Mouse (Mus musculus): ENCODE measurements around the gene Fkbp14. TPM values are rescaled to one million over a fixed set of nuclear protein-coding genes. Genes with fewer than 3 reads are reported as not detected.
A peak's percentile ranks its signal among the peaks of the same experiment; 100 is the strongest.

Gene Fkbp14
- total RNA-seq (2014; rRNA removed) (4.6 and 5.0 TPM in 2 replicates), polyA plus RNA-seq (2012; rRNA removed) (2.0 and 2.4 TPM in 2 replicates)

DNA sequence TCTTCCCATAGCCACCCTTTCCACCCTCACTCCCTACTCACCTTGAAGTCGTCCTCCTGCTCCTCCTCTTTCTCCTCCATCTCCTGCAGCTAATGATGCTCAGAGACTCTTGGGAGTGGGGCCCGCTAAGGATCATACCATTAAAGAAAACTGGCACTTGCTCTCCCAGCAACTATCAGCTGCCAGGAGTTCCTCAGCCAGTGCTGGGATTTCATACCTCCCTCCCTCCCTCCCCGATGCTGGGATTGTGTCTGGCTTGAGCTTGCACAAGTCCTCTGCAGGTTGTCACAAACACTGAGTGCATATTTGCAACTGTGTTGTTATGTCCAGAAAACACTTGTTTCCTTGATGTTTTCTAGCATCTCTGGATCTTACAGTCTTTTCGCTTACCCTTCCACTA is at the start of gene Fkbp14:
Gene Fkbp14 (minus strand): TSS at position 101 of the 400 bp plus-strand sequence.
- WGBS: 74% methylated on average over 4 of the region's 4 CpGs
- Histone ChIP-seq H3K27me3 (ENCODE audit: control insufficient read depth, insufficient read depth, low read length) (no peaks in the 10 kb centered on the region), H3K27ac (replicated peaks; ENCODE audit: insufficient read depth, low read depth, low read length) (peak within 1 kb of the TSS; percentile 66), H3K79me2 (ENCODE audit: control insufficient read depth, insufficient read depth, low read length) (peaks cover 13% of the 10 kb centered on the region; the same call in 1 of the 2 replicates), H3K36me3 (ENCODE audit: control insufficient read depth, insufficient read depth, low read length) (no peaks in the 10 kb centered on the region), H3K4me3 (ENCODE audit: insufficient read depth, low read depth, low read length) (no peak within 1 kb of the TSS), H3K9ac (ENCODE audit: low read depth, low read length) (0 out of 2 replicates have a peak within 1 kb of the TSS, but pooled peaks have one; percentile 12), H3K4me1 (ENCODE audit: control insufficient read depth, insufficient read depth, low read length) (peaks cover 33% of the 10 kb centered on the region)
- TF ChIP-seq CTCF (IDR thresholded peaks at IDR 0.05; ENCODE audit: low read depth, low read length) (no peak), POLR2A (IDR thresholded peaks at IDR 0.05; ENCODE audit: extremely low read depth, insufficient read depth, low read length) (no peak)
- peak; percentile 38 for DNase-seq (ENCODE audit: extremely low read depth, low read depth, low spot score)

DNA sequence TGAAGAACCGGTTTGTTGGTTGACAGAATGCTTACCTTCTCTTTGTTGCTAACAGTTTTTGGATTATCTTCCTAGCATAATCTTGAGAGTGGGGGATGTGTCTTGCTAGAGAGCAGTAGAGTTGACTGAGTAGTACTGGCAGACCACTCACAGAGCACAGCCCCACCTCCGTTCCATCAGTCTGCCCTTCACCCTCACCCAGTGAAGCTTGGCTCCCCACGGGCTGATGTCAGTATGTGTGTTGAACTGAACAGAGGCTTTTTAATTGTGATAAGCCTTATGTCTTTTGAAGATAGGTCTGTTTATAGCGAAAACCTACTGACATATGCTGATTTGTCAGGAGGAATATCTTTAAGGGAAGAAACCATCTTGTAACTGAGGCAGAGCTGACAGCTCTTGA is 46.1 kb upstream of the Fkbp14 start:
- TF ChIP-seq POLR2A (IDR thresholded peaks at IDR 0.05; ENCODE audit: extremely low read depth, insufficient read depth, low read length): no peak
- WGBS: 96% methylated on average over 4 of the region's 4 CpGs
- no peaks in the 10 kb centered on the region for H3K4me1 ChIP-seq (ENCODE audit: control insufficient read depth, insufficient read depth, low read length)

DNA sequence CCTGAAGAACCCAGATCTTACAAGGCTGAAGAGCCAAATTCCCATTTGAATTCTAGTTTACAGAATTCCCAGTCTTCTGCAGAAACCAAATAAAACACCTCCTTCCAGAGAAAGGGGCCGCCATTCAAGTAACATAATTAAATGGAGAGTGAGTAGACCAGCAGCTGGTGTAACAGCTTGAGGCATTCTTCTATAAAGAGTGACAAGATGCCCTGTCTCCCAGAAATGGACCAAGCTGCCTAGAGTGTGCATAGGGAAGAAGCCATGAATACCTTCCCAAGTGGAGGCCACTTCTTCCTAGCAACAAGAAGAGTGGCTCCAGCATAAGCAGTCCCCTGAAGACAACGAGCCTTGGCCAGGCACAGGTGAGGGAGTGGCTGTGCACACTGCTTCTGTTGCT is 44.8 kb upstream of the Fkbp14 start:
- Histone ChIP-seq H3K79me2 (ENCODE audit: control insufficient read depth, insufficient read depth, low read length) (no peaks in the 10 kb centered on the region), H3K27me3 (ENCODE audit: control insufficient read depth, insufficient read depth, low read length) (no peaks in the 10 kb centered on the region), H3K4me3 (ENCODE audit: insufficient read depth, low read depth, low read length) (no peak overlapping the region), H3K36me3 (ENCODE audit: control insufficient read depth, insufficient read depth, low read length) (peaks cover 30% of the 10 kb centered on the region), H3K4me1 (ENCODE audit: control insufficient read depth, insufficient read depth, low read length) (no peaks in the 10 kb centered on the region), H3K9ac (ENCODE audit: low read depth, low read length) (no peak overlapping the region), H3K27ac (replicated peaks; ENCODE audit: insufficient read depth, low read depth, low read length) (no peak overlapping the region)
- DNase-seq (ENCODE audit: extremely low read depth, low read depth, low spot score): no peak
- 98% methylated on average over 2 of the region's 2 CpGs for WGBS
- TF ChIP-seq POLR2A (IDR thresholded peaks at IDR 0.05; ENCODE audit: extremely low read depth, insufficient read depth, low read length): no peak
- TF ChIP-seq CTCF (IDR thresholded peaks at IDR 0.05; ENCODE audit: low read depth, low read length): no peak

More for the DNA sequence above, 46.1 kb upstream of the Fkbp14 start:
- Histone ChIP-seq H3K9ac (ENCODE audit: low read depth, low read length) (no peak overlapping the region), H3K27ac (replicated peaks; ENCODE audit: insufficient read depth, low read depth, low read length) (no peak overlapping the region), H3K36me3 (ENCODE audit: control insufficient read depth, insufficient read depth, low read length) (peaks cover 24% of the 10 kb centered on the region), H3K4me3 (ENCODE audit: insufficient read depth, low read depth, low read length) (no peak overlapping the region), H3K27me3 (ENCODE audit: control insufficient read depth, insufficient read depth, low read length) (no peaks in the 10 kb centered on the region), H3K79me2 (ENCODE audit: control insufficient read depth, insufficient read depth, low read length) (no peaks in the 10 kb centered on the region)
- no peak for DNase-seq (ENCODE audit: extremely low read depth, low read depth, low spot score)

DNA sequence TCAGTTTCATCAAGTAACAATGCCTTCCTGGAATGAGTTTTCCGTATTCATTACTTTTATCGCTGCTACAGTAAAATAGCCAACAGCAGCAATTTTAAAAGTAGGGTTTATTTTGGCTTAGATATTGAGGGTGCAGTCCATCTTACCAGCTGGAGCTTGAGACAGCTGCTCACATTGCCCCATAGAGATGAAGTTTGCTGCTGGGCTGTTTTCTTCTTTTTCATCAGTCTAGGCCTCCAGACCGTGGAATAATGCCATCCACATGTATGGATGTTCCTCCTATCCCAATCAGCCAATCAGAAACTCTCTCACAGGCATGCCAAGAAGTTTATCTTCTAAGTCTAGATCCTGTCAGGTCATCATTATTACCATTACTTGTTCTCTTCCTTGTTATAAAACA is 42.8 kb upstream of the Fkbp14 start:
- Histone ChIP-seq H3K4me3 (ENCODE audit: insufficient read depth, low read depth, low read length) (no peak overlapping the region), H3K27ac (replicated peaks; ENCODE audit: insufficient read depth, low read depth, low read length) (no peak overlapping the region), H3K79me2 (ENCODE audit: control insufficient read depth, insufficient read depth, low read length) (no peaks in the 10 kb centered on the region), H3K27me3 (ENCODE audit: control insufficient read depth, insufficient read depth, low read length) (no peaks in the 10 kb centered on the region), H3K9ac (ENCODE audit: low read depth, low read length) (no peak overlapping the region), H3K4me1 (ENCODE audit: control insufficient read depth, insufficient read depth, low read length) (no peaks in the 10 kb centered on the region), H3K36me3 (ENCODE audit: control insufficient read depth, insufficient read depth, low read length) (peaks cover 40% of the 10 kb centered on the region)
- 92% methylated on average over 3 of the region's 3 CpGs for WGBS
- TF ChIP-seq CTCF (IDR thresholded peaks at IDR 0.05; ENCODE audit: low read depth, low read length) (no peak), POLR2A (IDR thresholded peaks at IDR 0.05; ENCODE audit: extremely low read depth, insufficient read depth, low read length) (no peak)
- no peak for DNase-seq (ENCODE audit: extremely low read depth, low read depth, low spot score)

DNA sequence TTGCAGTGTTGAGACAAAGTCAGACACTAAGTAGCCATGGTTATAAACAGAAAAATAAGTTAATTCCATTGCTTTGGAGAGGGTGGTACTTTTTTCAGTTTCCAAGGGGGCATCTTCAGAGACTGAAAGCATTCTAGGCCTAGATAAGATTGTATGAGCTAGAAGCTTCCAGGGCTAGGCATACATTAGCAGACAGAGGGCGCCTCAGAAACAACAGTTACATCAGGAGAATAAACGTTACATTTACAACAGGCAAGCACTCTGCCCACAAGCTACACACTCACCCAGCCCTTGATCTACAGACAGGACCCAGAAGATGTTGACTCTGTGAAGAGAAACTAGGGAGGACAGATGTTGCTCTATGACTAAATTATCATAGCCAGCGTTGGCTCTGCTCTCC is 34.4 kb upstream of the Fkbp14 start:
- no peak for TF ChIP-seq CTCF (IDR thresholded peaks at IDR 0.05; ENCODE audit: low read depth, low read length)
- TF ChIP-seq POLR2A (IDR thresholded peaks at IDR 0.05; ENCODE audit: extremely low read depth, insufficient read depth, low read length): no peak
- Histone ChIP-seq H3K4me3 (ENCODE audit: insufficient read depth, low read depth, low read length) (no peak overlapping the region), H3K36me3 (ENCODE audit: control insufficient read depth, insufficient read depth, low read length) (peaks cover 45% of the 10 kb centered on the region), H3K4me1 (ENCODE audit: control insufficient read depth, insufficient read depth, low read length) (peaks cover 4% of the 10 kb centered on the region; the same call in 1 of the 2 replicates), H3K27me3 (ENCODE audit: control insufficient read depth, insufficient read depth, low read length) (no peaks in the 10 kb centered on the region), H3K27ac (replicated peaks; ENCODE audit: insufficient read depth, low read depth, low read length) (no peak overlapping the region), H3K79me2 (ENCODE audit: control insufficient read depth, insufficient read depth, low read length) (no peaks in the 10 kb centered on the region), H3K9ac (ENCODE audit: low read depth, low read length) (no peak overlapping the region)
- WGBS: 62% methylated on average over 3 of the region's 3 CpGs
- no peak for DNase-seq (ENCODE audit: extremely low read depth, low read depth, low spot score)

DNA sequence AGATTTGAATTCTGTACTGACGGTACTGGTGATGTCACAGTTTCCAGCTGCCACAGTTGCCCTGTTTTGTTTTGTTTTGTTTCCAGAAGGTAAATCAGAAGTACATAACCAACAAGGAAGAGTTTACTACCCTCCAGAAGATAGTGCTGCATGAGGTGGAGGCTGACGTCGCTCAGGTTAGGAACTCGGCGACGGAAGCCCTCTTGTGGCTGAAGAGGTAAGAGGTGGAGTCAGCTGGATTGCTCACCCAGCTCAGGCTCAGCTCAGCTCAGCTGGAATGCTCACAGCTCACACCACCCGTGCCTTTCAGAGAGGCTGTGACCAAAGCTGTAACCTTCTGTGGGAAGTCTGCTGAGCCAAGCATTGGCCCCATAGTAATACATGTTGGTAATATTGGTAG is 32.6 kb upstream of the Fkbp14 start:
- peak; percentile 51 for DNase-seq (ENCODE audit: extremely low read depth, low read depth, low spot score)
- 39% methylated on average over 7 of the region's 7 CpGs for WGBS
- no peak for TF ChIP-seq POLR2A (IDR thresholded peaks at IDR 0.05; ENCODE audit: extremely low read depth, insufficient read depth, low read length)
- peak; percentile 82 for TF ChIP-seq CTCF (IDR thresholded peaks at IDR 0.05; ENCODE audit: low read depth, low read length)
- H3K27ac ChIP-seq (replicated peaks; ENCODE audit: insufficient read depth, low read depth, low read length): no peak overlapping the region
- H3K79me2 ChIP-seq (ENCODE audit: control insufficient read depth, insufficient read depth, low read length): no peaks in the 10 kb centered on the region
- no peak overlapping the region for H3K4me3 ChIP-seq (ENCODE audit: insufficient read depth, low read depth, low read length)
- no peaks in the 10 kb centered on the region for H3K27me3 ChIP-seq (ENCODE audit: control insufficient read depth, insufficient read depth, low read length)
- peaks cover 41% of the 10 kb centered on the region for H3K36me3 ChIP-seq (ENCODE audit: control insufficient read depth, insufficient read depth, low read length)
- no peak overlapping the region for H3K9ac ChIP-seq (ENCODE audit: low read depth, low read length)
- H3K4me1 ChIP-seq (ENCODE audit: control insufficient read depth, insufficient read depth, low read length): peaks cover 4% of the 10 kb centered on the region; the same call in 1 of the 2 replicates

Measured in liver, adult 2 months (tissue).